Mouse (Mus musculus) brain, adult 2 months (tissue): ENCODE measurements around the gene Odf3.

Experiments used
- DNase-seq: peaks from one replicate; pipeline ENCODE4 v3.0.0; 2011; ENCODE audit warnings: low read depth, low spot score

The Odf3 gene

DNA sequence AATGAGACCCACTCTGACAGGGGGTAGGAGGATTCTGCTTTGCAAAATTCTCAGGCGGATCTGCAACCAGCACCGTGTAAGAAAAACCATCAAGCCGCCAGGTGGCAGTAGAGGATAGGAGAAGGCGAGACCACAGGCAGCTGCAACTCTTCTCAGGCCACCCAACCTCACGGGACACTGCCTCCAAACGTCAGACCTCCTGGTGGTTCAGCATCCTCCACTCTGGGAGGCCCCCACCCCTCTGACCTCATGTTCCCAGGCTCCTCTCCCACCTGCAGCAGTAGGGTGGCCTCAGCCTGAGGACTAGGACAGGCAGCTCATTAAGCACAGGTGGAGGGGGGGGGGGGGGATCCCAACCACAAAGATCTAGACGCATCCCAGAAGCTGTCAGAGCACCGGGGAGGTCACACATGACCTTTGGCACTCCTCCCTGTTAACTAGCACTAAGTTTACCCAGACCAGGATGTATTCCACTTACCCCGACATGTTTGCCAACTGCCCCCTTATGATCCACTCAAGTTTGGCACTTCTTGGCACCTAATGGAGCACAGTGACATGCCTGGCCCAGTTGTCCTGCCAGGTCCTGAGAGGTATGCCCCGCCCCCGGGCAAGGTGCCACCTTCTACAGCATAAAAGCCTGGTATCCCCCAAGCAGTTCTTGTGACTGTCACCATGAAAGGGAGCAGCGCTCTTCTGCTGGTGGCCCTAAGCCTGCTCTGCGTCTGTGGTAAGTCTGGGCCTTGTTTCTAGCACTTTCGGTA is 2.5 kb upstream of the Odf3 start, which contains the start of gene Scgb1c1:
Scgb1c1 (plus strand) TSS at position 643 of the 761 bp plus-strand sequence.
- peak; percentile 93 for DNase-seq

- DNase-seq: no peak
Measured at GRCm38 (mm10) chr7:140845683-140846082, 1.9 kb upstream of the Odf3 start.

GRCm38 (mm10) chr7:140846676-140847075 is 929 bp upstream of the Odf3 start:
- DNase-seq: no peak

- DNase-seq: no peak
Measured at GRCm38 (mm10) chr7:140848591-140848990, 986 bp downstream of the Odf3 start.

DNA sequence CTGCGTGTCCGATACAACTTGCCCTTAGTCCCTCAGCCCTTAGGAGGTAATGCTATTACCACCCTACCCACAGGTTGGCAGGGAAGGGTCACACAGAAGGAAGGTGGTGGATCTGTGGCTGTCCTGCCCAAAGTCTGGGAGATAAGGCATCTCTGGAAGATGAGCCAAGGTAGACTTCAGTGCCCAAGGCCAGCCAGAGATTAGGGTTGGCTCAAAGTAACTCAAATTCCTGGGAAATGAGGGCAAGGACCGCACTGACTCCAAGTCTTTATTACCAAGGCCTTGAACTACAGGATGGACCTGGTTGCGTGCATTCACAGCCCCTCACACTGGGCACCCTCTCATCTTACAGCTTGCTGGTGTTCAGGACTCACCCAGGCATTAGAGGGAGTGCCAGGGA is 4.3 kb downstream of the Odf3 start:
- DNase-seq: no peak

- no peak for DNase-seq
Measured at GRCm38 (mm10) chr7:140853386-140853785, 5.8 kb downstream of the Odf3 start.

GRCm38 (mm10) chr7:140854483-140854882 is 6.9 kb downstream of the Odf3 start:
- DNase-seq: no peak

GRCm38 (mm10) chr7:140855181-140855580 is 7.6 kb downstream of the Odf3 start:
- DNase-seq: no peak

DNA sequence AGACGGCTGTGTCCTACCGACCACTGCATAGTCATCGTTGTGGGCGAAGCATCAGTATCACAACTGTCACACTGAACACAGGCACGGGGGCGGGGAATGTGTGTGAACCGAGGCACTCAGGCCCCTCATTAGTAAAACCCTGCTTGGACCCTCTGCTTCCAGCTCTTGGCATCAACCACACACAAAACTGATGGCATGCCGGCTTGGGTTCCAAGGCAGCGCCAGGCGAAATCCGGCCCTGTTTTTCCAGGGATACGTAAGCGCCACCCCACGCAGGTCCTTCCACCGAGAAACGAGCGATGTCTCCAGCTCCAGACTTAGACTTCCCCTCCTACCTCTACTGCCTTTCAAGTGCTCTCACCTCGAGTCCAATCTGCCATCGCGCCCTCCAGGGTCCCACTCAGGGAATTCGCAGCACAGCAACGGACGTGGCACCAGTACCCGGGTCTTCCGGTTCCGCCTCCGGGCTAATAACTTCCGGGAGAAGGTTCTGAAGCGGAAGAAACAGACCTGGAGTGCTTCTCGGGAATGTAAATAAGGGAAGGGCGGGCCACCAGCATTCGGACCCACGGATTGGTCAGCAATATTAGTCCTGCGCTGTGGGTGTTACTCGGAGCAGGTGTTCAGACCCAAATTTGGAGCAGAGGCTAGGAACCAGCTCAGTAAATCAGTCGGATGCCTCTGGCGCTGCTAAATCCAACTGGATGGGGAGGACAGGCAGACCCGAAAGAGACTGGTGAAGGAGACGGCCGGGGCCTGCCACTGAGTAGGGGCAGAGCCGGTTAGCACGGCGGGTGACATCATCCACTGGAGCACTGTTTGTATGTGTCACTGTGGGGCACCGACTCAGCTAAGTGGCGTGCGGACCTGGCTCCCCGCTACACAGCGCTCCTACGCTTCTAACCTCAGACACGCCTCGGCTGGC is 8.5 kb downstream of the Odf3 start, which contains the start of gene Gm45785:
Gm45785 (minus strand) TSS at position 472 of the 925 bp plus-strand sequence.
- peak; percentile 98 for DNase-seq

GRCm38 (mm10) chr7:140856785-140857549 is 9.4 kb downstream of the Odf3 start, which contains the start of gene Ric8a:
TSS of gene Ric8a (plus strand) at chr7:140856957.
- peak; percentile 95 for DNase-seq

GRCm38 (mm10) chr7:140857550-140858505 is 10.2 kb downstream of the Odf3 start, which contains the start of gene Bet1l:
TSS of gene Bet1l (minus strand) at chr7:140857577.
- peak; percentile 42 for DNase-seq

DNA sequence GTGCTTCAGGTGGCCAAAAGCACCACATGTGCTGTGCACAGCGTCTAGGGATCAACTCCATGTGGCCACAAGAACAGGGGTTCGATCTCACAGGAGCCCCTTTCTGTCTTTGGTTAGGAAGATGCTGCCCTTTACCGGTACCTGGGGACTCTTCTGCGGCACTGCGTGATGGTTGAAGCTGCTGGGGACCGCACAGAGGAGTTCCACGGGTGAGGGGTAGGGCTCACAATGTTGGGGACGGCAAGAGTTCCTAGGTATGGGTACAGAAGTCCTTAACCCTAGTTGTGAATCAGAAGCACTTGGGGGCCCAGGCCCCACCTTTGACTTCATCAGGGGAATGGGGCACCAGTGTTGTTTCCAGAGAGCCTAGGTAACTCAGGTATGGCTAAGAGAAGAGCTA is 11.1 kb downstream of the Odf3 start:
- DNase-seq: no peak

- no peak for DNase-seq
Measured at GRCm38 (mm10) chr7:140859997-140860396, 12.4 kb downstream of the Odf3 start.

- DNase-seq: no peak
Measured at GRCm38 (mm10) chr7:140860728-140861127, 13.1 kb downstream of the Odf3 start.

- no peak for DNase-seq
Measured at GRCm38 (mm10) chr7:140864761-140865160, 17.2 kb downstream of the Odf3 start.

- no peak for DNase-seq
Measured at GRCm38 (mm10) chr7:140874224-140874623, 26.6 kb downstream of the Odf3 start.

DNA sequence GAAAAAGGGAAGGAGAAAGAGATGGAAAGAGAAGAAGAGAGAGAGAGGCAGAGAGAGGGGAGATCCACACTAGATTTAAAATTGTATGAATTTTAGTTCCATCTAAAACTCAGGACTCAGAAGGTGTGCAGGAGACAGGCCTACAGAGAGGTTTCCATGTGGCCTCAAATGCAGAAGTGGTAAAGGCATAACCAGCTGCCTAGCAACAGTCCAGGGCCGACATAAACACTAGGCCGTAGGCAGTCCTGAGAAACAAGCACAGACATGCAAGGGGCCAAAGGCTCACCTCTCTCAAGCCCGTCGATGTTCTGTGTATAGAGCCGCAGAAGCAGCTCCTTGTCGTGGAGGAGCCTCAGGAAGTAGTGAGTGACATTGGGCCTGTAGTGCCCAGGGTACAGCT is 29.8 kb downstream of the Odf3 start:
- no peak for DNase-seq

- no peak for DNase-seq
Measured at GRCm38 (mm10) chr7:140879355-140879754, 31.8 kb downstream of the Odf3 start.

- no peak for DNase-seq
Measured at GRCm38 (mm10) chr7:140880419-140880818, 32.8 kb downstream of the Odf3 start.

GRCm38 (mm10) chr7:140880865-140881515 is 33.4 kb downstream of the Odf3 start:
- no peak for DNase-seq
